Comparison of ENCODE assay signal across 8 mouse cellular contexts in the genomic region with DNA sequence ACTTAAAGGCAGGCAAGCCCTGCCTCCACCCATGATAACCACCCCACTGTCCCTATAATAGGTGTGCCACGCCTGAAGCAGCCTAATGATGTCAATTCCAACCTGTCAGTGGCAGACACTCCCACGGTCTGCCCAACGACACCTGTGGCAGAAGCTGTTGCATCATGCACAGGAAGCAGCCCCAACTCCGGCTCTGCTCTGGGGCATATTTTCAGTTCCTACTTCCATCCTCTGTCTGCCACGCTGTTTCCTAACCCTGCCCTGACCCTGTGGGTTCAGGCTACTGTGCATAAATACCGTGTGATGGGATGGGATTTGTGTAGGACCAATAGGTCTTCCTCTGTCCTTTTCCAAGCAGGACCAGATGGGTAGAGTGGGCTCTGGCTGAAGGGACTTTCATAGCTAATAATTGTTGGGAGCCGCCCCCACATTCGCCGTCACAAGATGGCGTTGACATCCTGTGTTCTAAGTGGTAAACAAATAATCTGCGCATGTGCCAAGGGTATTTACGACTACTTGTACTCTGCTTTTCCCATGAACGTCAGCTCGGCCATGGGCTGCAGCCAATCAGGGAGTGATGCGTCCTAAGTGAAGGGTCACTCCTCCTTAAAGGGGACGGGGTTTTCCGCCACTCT. TPM values are rescaled to one million over a fixed set of nuclear protein-coding genes. Genes with fewer than 3 reads are reported as not detected.
A peak's percentile ranks its signal among the peaks of the same experiment; 100 is the strongest.
DNase-seq lines count a peak whose midpoint lies in the region; ATAC-seq lines count a peak whose summit lies in the region.
"Not testable (repeated sequence)": the region's sequence is repeated elsewhere in the genome, so short reads cannot be mapped to it uniquely, and the experiment has no call there.

No protein-coding gene starts in this region.

- not testable (repeated sequence) for H3K9me3 ChIP-seq in forebrain, embryonic 16.5 days (ENCODE audit: control insufficient read depth, low read length); hindbrain, embryonic 10.5 days; liver, embryonic 15.5 days (replicated peaks); midbrain, embryonic 15.5 days

- peak overlapping the region; percentile 50 for H3K4me2 ChIP-seq in forebrain, embryonic 16.5 days (ENCODE audit: low read length)
- peak overlapping the region; percentile 55 for H3K4me2 ChIP-seq in liver, embryonic 15.5 days
- H3K4me2 ChIP-seq in midbrain, embryonic 15.5 days: peak overlapping the region; percentile 45

- peak overlapping the region; percentile 58 for H3K9ac ChIP-seq in forebrain, embryonic 16.5 days (replicated peaks; ENCODE audit: low read depth, low read length)
- H3K9ac ChIP-seq in liver, embryonic 15.5 days: peak overlapping the region; percentile 45; the same call in 1 of the 2 replicates
- H3K9ac ChIP-seq in midbrain, embryonic 15.5 days: peak overlapping the region; percentile 24; the same call in 1 of the 2 replicates

- peak overlapping the region; percentile 46 for H3K4me3 ChIP-seq in forebrain, embryonic 16.5 days (replicated peaks; ENCODE audit: low read length)
- peak overlapping the region; percentile 49 for H3K4me3 ChIP-seq in hindbrain, embryonic 10.5 days
- H3K4me3 ChIP-seq in liver, embryonic 15.5 days (replicated peaks): peak overlapping the region; percentile 56
- peak overlapping the region; percentile 41 for H3K4me3 ChIP-seq in midbrain, embryonic 15.5 days

- peak; percentile 53 for ATAC-seq in forebrain, embryonic 16.5 days
- ATAC-seq in liver, embryonic 15.5 days (ENCODE audit: insufficient read depth): peak; percentile 84
- ATAC-seq in midbrain, embryonic 15.5 days (replicated peaks): peak; percentile 28

- H3K4me1 ChIP-seq in forebrain, embryonic 16.5 days (replicated peaks; ENCODE audit: control insufficient read depth, insufficient read depth, low read length); midbrain, embryonic 15.5 days: not testable (repeated sequence)
- H3K4me1 ChIP-seq in hindbrain, embryonic 10.5 days (replicated peaks): peaks cover 14% of the 10 kb centered on the region
- H3K4me1 ChIP-seq in liver, embryonic 15.5 days (replicated peaks): peaks cover 15% of the 10 kb centered on the region

- not testable (repeated sequence) for H3K27me3 ChIP-seq in forebrain, embryonic 16.5 days (replicated peaks; ENCODE audit: control insufficient read depth, insufficient read depth, low read length); hindbrain, embryonic 10.5 days (ENCODE audit: insufficient read depth, poor library complexity, severe bottlenecking); midbrain, embryonic 15.5 days (replicated peaks)
- H3K27me3 ChIP-seq in liver, embryonic 15.5 days: peaks cover 18% of the 10 kb centered on the region

- WGBS in forebrain, embryonic 16.5 days: 65% methylated on average over 15 of the region's 17 CpGs
- 61% methylated on average over 16 of the region's 17 CpGs for WGBS in hindbrain, embryonic 10.5 days
- WGBS in liver, embryonic 15.5 days (ENCODE audit: insufficient replicate concordance): 45% methylated on average over 14 of the region's 17 CpGs
- 78% methylated on average over 15 of the region's 17 CpGs for WGBS in midbrain, embryonic 15.5 days

- not testable (repeated sequence) for H3K36me3 ChIP-seq in forebrain, embryonic 16.5 days (ENCODE audit: control insufficient read depth, insufficient read depth); hindbrain, embryonic 10.5 days; liver, embryonic 15.5 days (replicated peaks); midbrain, embryonic 15.5 days (replicated peaks)

- H3K27ac ChIP-seq in forebrain, embryonic 16.5 days (ENCODE audit: low read length): peak overlapping the region; percentile 63
- H3K27ac ChIP-seq in hindbrain, embryonic 10.5 days: peak overlapping the region; percentile 75
- H3K27ac ChIP-seq in liver, embryonic 15.5 days (replicated peaks): peak overlapping the region; percentile 84
- H3K27ac ChIP-seq in midbrain, embryonic 15.5 days: peak overlapping the region; percentile 69; the same call in 1 of the 2 replicates

- peak; percentile 86 for DNase-seq in B cell, adult 2 months
- DNase-seq in cerebellum, adult 9-10 months: peak; percentile 85
- peak; percentile 27 for DNase-seq in hindbrain, embryonic 10.5 days (ENCODE audit: low spot score)
- peak; percentile 60 for DNase-seq in kidney, postnatal 10 days
- DNase-seq in spleen, postnatal 4 days (ENCODE audit: low spot score in 2 of 2): peak; percentile 63 to 79

RNA-seq across cellular contexts. Expression of a gene that starts 5.0 kb away (rescaled TPM):
- 1.3 and 1.5 TPM in 2 replicates for polyA plus RNA-seq in forebrain, embryonic 16.5 days (2015; fragmentation: Nextera tagmentation; extraction: Ambion mirVana)
- polyA plus RNA-seq in hindbrain, embryonic 10.5 days (2016; fragmentation: Nextera tagmentation; extraction: Ambion mirVana): 4.8 and 4.9 TPM in 2 replicates
- 0.30 and 0.39 TPM in 2 replicates for polyA plus RNA-seq in liver, embryonic 15.5 days (2015; fragmentation: Nextera tagmentation; extraction: Ambion mirVana)
- 3.3 and 4.3 TPM in 2 replicates for polyA plus RNA-seq in midbrain, embryonic 15.5 days (2015; fragmentation: Nextera tagmentation; extraction: Ambion mirVana)

RNA-seq across cellular contexts. Expression of a gene that starts 43.5 kb away (rescaled TPM):
- 36.4 and 45.0 TPM in 2 replicates for polyA plus RNA-seq in forebrain, embryonic 16.5 days (2015; fragmentation: Nextera tagmentation; extraction: Ambion mirVana)
- polyA plus RNA-seq in hindbrain, embryonic 10.5 days (2016; fragmentation: Nextera tagmentation; extraction: Ambion mirVana): 98.9 and 137 TPM in 2 replicates
- polyA plus RNA-seq in liver, embryonic 15.5 days (2015; fragmentation: Nextera tagmentation; extraction: Ambion mirVana): 43.6 and 47.1 TPM in 2 replicates
- polyA plus RNA-seq in midbrain, embryonic 15.5 days (2015; fragmentation: Nextera tagmentation; extraction: Ambion mirVana): 10.7 and 15.0 TPM in 2 replicates

Comparison
In these comparisons a context has a peak if more than half of its experiments do, and no peak if none do; other contexts are left out.
1. Peak in every context shown above with its lines: DNase-seq, ATAC-seq, H3K4me3 ChIP-seq and H3K27ac ChIP-seq.
2. DNase-seq: peak in every context shown above with its lines; median percentile 86 in B cell, adult 2 months; 85 in cerebellum, adult 9-10 months; 71 in spleen, postnatal 4 days; 60 in kidney, postnatal 10 days; 27 in hindbrain, embryonic 10.5 days.
3. ATAC-seq: peak in every context shown above with its lines; median percentile 84 in liver, embryonic 15.5 days; 53 in forebrain, embryonic 16.5 days; 28 in midbrain, embryonic 15.5 days.